Mouse (Mus musculus) embryonic facial prominence, embryonic 15.5 days (tissue): ENCODE results near the gene Emp1. TPM values are rescaled to one million over a fixed set of nuclear protein-coding genes. Genes with fewer than 3 reads are reported as not detected.
A peak's percentile ranks its signal among the peaks of the same experiment; 100 is the strongest.

Experiments
- ATAC-seq: fragments of 200-750 bp; cut with Nextera tagmentation; 2 replicates; pipeline ENCODE4 v1.8.0; 2017; ENCODE audit warnings: low read depth, moderate TSS enrichment; ENCODE audit not compliant: insufficient number of reproducible peaks, low FRiP score, low TSS enrichment
- H3K27ac ChIP-seq: fragments of 300-500 bp; sonication (generic); replicated peaks from 2 replicates; pipeline ENCODE4 v1.5.1; 2015; ENCODE audit warnings: mild to moderate bottlenecking, inconsistent platforms
- H3K27me3 ChIP-seq: fragments of 300-500 bp; sonication (generic); 2 replicates; pipeline ENCODE4 v1.6.1; 2015; ENCODE audit warnings: inconsistent platforms
- H3K36me3 ChIP-seq: fragments of 300-500 bp; sonication (generic); 2 replicates; pipeline ENCODE4 v1.6.1; 2015; ENCODE audit warnings: mild to moderate bottlenecking, inconsistent platforms
- H3K4me1 ChIP-seq: fragments of 300-500 bp; sonication (generic); 2 replicates; pipeline ENCODE4 v1.6.1; 2015; ENCODE audit warnings: inconsistent platforms
- H3K4me2 ChIP-seq: fragments of 300-500 bp; sonication (generic); replicated peaks from 2 replicates; pipeline ENCODE4 v1.6.1; 2015; ENCODE audit warnings: mild to moderate bottlenecking, inconsistent platforms
- H3K4me3 ChIP-seq: fragments of 300-500 bp; sonication (generic); replicated peaks from 2 replicates; pipeline ENCODE4 v1.5.1; 2015; ENCODE audit warnings: mild to moderate bottlenecking, inconsistent platforms
- H3K9ac ChIP-seq: fragments of 300-500 bp; sonication (generic); 2 replicates; pipeline ENCODE4 v1.6.1; 2015; ENCODE audit warnings: inconsistent platforms
- H3K9me3 ChIP-seq: fragments of 300-500 bp; sonication (generic); replicated peaks from 2 replicates; pipeline ENCODE4 v1.6.1; 2016; ENCODE audit warnings: inconsistent platforms
- WGBS: fragments of 180-500 bp; shearing (Covaris S2); methylation state at CpG from one replicate; pipeline ENCODE4 v1.1.7; 2015; 5-methylcytosine and 5-hydroxymethylcytosine counted together
- polyA plus RNA-seq: library from polyadenylated mRNA; unstranded; fragments of >200 nt; fragmentation: Nextera tagmentation; extraction: Ambion mirVana; gene quantifications from 2 replicates; pipeline ENCODE4 v1.2.1, GENCODE M21; 2015

Emp1 gene
- 172 and 177 TPM in 2 replicates for polyA plus RNA-seq

GRCm38 (mm10) chr6:135362459-135363159 lies at the start of gene Emp1:
Emp1 (plus strand) TSS chr6:135362545.
- WGBS: 9% methylated on average over 13 of the region's 13 CpGs
- Histone ChIP-seq H3K4me3 (peak within 1 kb of the TSS; percentile 52), H3K36me3 (peaks cover 15% of the 10 kb centered on the region; the same call in 1 of the 2 replicates), H3K9me3 (no peaks in the 10 kb centered on the region), H3K27me3 (no peaks in the 10 kb centered on the region), H3K9ac (peak within 1 kb of the TSS; percentile 47), H3K27ac (peak within 1 kb of the TSS; percentile 98), H3K4me1 (peaks cover 48% of the 10 kb centered on the region), H3K4me2 (peak within 1 kb of the TSS; percentile 55)
- peak; percentile 79 for ATAC-seq

DNA sequence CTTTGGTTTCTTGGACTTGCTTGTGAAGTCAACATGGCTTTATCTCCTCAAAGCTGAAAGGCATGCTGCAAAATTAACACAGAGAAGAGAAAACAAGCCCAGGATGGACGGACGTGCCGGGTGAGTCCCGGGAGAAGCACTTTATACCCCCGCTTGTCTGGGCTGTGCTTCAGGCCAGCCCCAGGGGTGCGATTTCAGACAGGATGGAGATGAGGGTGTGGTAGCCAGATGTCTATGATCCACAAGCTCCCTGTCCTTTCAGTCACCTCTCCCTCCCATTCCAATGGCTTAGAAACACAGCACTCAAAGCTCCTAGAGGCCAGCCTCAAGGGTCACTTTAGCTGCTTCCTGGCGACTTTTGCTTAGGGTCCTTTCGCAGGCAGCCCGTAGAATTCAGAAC lies 48.4 kb upstream of the Emp1 start:
- WGBS: 38% methylated on average over 9 of the region's 9 CpGs
- no peak for ATAC-seq

DNA sequence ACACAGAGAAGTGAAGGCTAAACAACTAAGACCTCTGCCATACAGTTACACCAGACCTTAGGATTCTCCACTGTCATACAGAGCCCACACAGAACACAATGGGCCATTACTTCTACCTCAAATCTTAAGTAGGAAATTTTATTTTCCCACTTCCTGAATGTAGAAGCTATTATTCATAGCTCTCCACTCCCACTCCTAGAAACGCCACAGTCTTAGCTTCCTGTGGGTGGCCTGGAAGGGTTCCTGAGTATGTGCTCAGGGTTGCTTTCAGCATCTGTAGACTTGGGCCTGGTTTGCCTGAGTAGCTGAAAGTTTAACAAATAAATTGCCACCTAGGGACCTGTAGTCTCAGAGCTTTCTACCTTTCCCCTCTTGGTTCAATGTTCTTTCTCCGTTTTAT lies 46.2 kb upstream of the Emp1 start:
- H3K27ac ChIP-seq: no peak overlapping the region
- H3K4me2 ChIP-seq: no peak overlapping the region

More for the DNA sequence above, 48.4 kb upstream of the Emp1 start:
- H3K27ac ChIP-seq: 0 out of 2 replicates have a peak overlapping the region, but pooled peaks have one; percentile 2
- H3K9ac ChIP-seq: no peak overlapping the region
- H3K4me1 ChIP-seq: peaks cover 10% of the 10 kb centered on the region; the same call in 1 of the 2 replicates
- no peaks in the 10 kb centered on the region for H3K36me3 ChIP-seq
- no peaks in the 10 kb centered on the region for H3K9me3 ChIP-seq
- no peaks in the 10 kb centered on the region for H3K27me3 ChIP-seq
- H3K4me2 ChIP-seq: no peak overlapping the region
- no peak overlapping the region for H3K4me3 ChIP-seq

GRCm38 (mm10) chr6:135319431-135319933 lies 42.9 kb upstream of the Emp1 start:
- Histone ChIP-seq H3K4me2 (no peak overlapping the region), H3K27ac (no peak overlapping the region), H3K27me3 (no peaks in the 10 kb centered on the region), H3K4me1 (peaks cover 13% of the 10 kb centered on the region), H3K9ac (no peak overlapping the region), H3K4me3 (no peak overlapping the region), H3K36me3 (no peaks in the 10 kb centered on the region), H3K9me3 (no peaks in the 10 kb centered on the region)
- 57% methylated on average over 5 of the region's 5 CpGs for WGBS
- no peak for ATAC-seq

More for the DNA sequence above, 46.2 kb upstream of the Emp1 start:
- no peak for ATAC-seq
- Histone ChIP-seq H3K9ac (no peak overlapping the region), H3K9me3 (no peaks in the 10 kb centered on the region), H3K4me1 (peaks cover 10% of the 10 kb centered on the region; the same call in 1 of the 2 replicates), H3K36me3 (no peaks in the 10 kb centered on the region), H3K4me3 (no peak overlapping the region), H3K27me3 (no peaks in the 10 kb centered on the region)
- WGBS: 66% methylated on average over 2 of the region's 2 CpGs

DNA sequence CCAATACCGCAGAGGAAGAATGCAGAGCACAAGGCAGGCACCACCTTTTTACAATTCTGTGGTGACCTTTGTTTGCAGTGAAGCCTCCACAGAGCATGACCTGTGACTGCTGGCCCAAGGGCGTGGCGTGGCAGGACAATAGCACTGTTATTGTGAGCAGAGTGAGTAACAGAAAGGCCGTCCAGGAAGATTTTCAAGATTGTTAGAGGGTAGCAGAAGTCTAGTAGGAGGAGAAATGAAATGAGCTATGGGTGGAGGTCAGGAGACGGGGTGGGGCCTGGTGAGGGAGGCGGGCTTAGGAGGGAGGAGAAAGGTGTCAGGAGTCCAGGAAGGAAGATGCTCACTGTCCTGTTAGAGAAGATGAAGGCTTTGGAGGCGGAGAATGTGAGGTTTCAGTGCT lies 39.6 kb upstream of the Emp1 start:
- 61% methylated on average over 7 of the region's 7 CpGs for WGBS
- peaks cover 13% of the 10 kb centered on the region for H3K4me1 ChIP-seq
- no peaks in the 10 kb centered on the region for H3K9me3 ChIP-seq
- H3K36me3 ChIP-seq: no peaks in the 10 kb centered on the region
- ATAC-seq: no peak
- H3K9ac ChIP-seq: no peak overlapping the region
- H3K4me2 ChIP-seq: no peak overlapping the region
- peak overlapping the region; percentile 65 for H3K27ac ChIP-seq
- H3K27me3 ChIP-seq: no peaks in the 10 kb centered on the region
- H3K4me3 ChIP-seq: no peak overlapping the region

DNA sequence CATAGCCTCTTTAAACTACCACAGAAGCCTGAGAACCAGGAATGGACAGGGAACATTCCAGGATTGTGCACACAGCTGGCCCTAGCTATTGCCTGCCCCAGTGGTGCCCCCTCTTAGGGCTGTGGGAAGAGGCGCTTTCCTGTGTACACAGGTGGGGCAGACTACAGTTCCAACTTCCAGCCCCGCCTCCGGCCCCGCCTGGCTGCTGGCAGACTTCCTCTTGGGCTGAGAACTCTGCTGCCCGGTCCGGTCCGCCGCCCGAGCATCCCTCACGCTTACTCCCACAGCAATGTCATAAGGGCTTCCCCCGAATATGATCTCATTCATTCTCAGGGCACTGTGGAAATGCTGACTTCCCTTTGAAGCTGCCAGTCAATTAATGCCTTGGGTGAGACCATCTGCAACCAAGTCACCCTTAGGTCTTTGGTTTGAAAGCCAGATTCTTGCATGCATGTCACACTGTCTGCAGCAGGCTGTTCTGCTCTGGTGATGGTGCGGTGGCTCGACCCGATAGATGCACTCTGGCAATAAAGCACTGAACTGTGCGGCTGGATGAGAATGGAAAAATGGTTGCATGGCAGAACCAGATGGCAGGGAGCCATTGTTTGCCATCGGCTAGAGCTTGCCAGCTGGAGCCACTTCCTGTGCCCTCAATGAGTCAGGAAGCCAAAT lies 38.9 kb upstream of the Emp1 start:
- peak; percentile 77 for ATAC-seq
- Histone ChIP-seq H3K27ac (peak overlapping the region; percentile 65), H3K4me1 (peaks cover 13% of the 10 kb centered on the region), H3K4me2 (peak overlapping the region; percentile 24; the same call in 1 of the 2 replicates), H3K36me3 (no peaks in the 10 kb centered on the region), H3K9ac (no peak overlapping the region), H3K9me3 (no peaks in the 10 kb centered on the region), H3K27me3 (no peaks in the 10 kb centered on the region), H3K4me3 (no peak overlapping the region)
- WGBS: 34% methylated on average over 16 of the region's 16 CpGs

DNA sequence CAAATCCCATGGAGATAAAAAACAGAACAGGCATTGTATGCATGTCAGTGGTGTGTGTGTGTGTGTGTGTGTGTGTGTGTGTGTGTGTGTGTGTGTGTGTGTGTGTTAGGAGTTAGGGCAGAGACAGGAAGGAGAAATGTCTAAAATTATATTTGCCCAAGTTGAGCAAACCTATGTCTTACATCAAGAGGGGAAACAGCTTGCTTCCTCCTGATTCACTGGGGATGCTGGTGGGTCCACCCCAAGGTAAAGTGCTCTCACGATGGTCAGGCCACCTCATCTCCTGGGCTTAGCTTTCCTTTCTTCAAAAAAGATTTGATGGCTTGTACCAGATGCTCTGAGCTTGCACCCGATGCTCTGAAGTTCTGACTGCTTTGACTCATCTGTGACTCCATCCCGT lies 38.2 kb upstream of the Emp1 start:
- Histone ChIP-seq H3K27me3 (no peaks in the 10 kb centered on the region), H3K9ac (no peak overlapping the region), H3K4me3 (no peak overlapping the region), H3K4me2 (no peak overlapping the region), H3K27ac (no peak overlapping the region), H3K4me1 (peaks cover 13% of the 10 kb centered on the region), H3K36me3 (no peaks in the 10 kb centered on the region), H3K9me3 (no peaks in the 10 kb centered on the region)
- WGBS: 67% methylated on average over 3 of the region's 3 CpGs
- no peak for ATAC-seq

- H3K4me2 ChIP-seq: no peak overlapping the region
- peaks cover 13% of the 10 kb centered on the region for H3K4me1 ChIP-seq
- ATAC-seq: no peak
- no peak overlapping the region for H3K4me3 ChIP-seq
- no peak overlapping the region for H3K27ac ChIP-seq
- H3K9me3 ChIP-seq: no peaks in the 10 kb centered on the region
- no peaks in the 10 kb centered on the region for H3K36me3 ChIP-seq
- H3K27me3 ChIP-seq: no peaks in the 10 kb centered on the region
- H3K9ac ChIP-seq: no peak overlapping the region
- WGBS: 72% methylated on average over 9 of the region's 9 CpGs
These were observed 37.6 kb upstream of the Emp1 start for GRCm38 (mm10) chr6:135324686-135325300.

GRCm38 (mm10) chr6:135326847-135327246 lies 35.5 kb upstream of the Emp1 start:
- Histone ChIP-seq H3K27me3 (no peaks in the 10 kb centered on the region), H3K36me3 (no peaks in the 10 kb centered on the region), H3K27ac (no peak overlapping the region), H3K9ac (no peak overlapping the region), H3K4me2 (no peak overlapping the region), H3K4me3 (no peak overlapping the region), H3K9me3 (no peaks in the 10 kb centered on the region), H3K4me1 (peaks cover 14% of the 10 kb centered on the region)
- no peak for ATAC-seq
- 85% methylated on average over 7 of the region's 7 CpGs for WGBS

DNA sequence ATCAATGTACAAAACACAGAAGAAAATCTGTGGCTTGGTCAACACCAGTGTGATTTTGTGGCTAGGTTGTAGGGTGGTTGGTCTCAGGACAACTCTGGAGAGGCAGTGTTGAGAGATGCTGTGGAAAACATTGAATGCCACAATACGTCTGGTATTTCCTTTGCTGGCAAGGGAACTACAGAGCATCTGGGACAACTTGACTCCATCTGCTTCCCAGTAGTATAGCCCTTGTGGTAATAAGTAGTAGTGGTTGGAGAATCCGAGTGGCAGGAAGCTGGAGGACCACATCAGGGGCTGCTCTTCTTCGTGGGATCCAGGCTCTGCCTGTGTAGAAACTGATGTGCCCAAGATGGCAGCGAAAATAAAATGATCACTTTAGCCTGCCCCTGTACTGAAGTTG lies 30.4 kb upstream of the Emp1 start:
- peak; percentile 66 for ATAC-seq
- no peak overlapping the region for H3K9ac ChIP-seq
- H3K4me1 ChIP-seq: peaks cover 46% of the 10 kb centered on the region
- H3K36me3 ChIP-seq: no peaks in the 10 kb centered on the region
- H3K27ac ChIP-seq: peak overlapping the region; percentile 95
- peak overlapping the region; percentile 12; the same call in 1 of the 2 replicates for H3K4me2 ChIP-seq
- WGBS: 35% methylated on average over 4 of the region's 4 CpGs
- H3K27me3 ChIP-seq: no peaks in the 10 kb centered on the region
- H3K4me3 ChIP-seq: no peak overlapping the region
- no peaks in the 10 kb centered on the region for H3K9me3 ChIP-seq

GRCm38 (mm10) chr6:135332737-135333281 lies 29.5 kb upstream of the Emp1 start:
- no peak overlapping the region for H3K4me3 ChIP-seq
- no peaks in the 10 kb centered on the region for H3K27me3 ChIP-seq
- ATAC-seq: peak; percentile 60; the same call in 1 of the 2 replicates
- peaks cover 46% of the 10 kb centered on the region for H3K4me1 ChIP-seq
- peak overlapping the region; percentile 12; the same call in 1 of the 2 replicates for H3K4me2 ChIP-seq
- WGBS: 10% methylated on average over 10 of the region's 10 CpGs
- H3K9ac ChIP-seq: no peak overlapping the region
- H3K27ac ChIP-seq: peak overlapping the region; percentile 95
- H3K36me3 ChIP-seq: no peaks in the 10 kb centered on the region
- H3K9me3 ChIP-seq: no peaks in the 10 kb centered on the region
